Mouse (Mus musculus) cerebellum, adult 2 months (tissue): ENCODE data around the gene Tiam1. TPM values are rescaled to one million over a fixed set of nuclear protein-coding genes. Genes with fewer than 3 reads are reported as not detected.

Experiments used
- DNase-seq, 2 experiments: peaks; one replicate each; pipeline ENCODE4 v3.0.0; 2021
- H3K27ac ChIP-seq: fragments of 200-500 bp; 2 replicates; pipeline ENCODE4 v1.5.1; 2012; ENCODE audit warnings: low read length, control low read depth, inconsistent platforms; ENCODE audit not compliant: insufficient read depth
- H3K27me3 ChIP-seq: fragments of 200-500 bp; 2 replicates; pipeline ENCODE4 v1.6.1; 2012; ENCODE audit warnings: inconsistent platforms, mild to moderate bottlenecking, low read length, moderate library complexity; ENCODE audit not compliant: control insufficient read depth, insufficient read depth
- H3K4me1 ChIP-seq: fragments of 200-500 bp; 2 replicates; pipeline ENCODE4 v1.6.1; 2011; ENCODE audit warnings: low read length; ENCODE audit not compliant: control insufficient read depth, insufficient read depth
- H3K4me3 ChIP-seq: fragments of 200-500 bp; replicated peaks from 2 replicates; pipeline ENCODE3; 2011; ENCODE audit warnings: mild to moderate bottlenecking, low read depth, low read length, control low read depth; ENCODE audit not compliant: insufficient read depth
- CTCF ChIP-seq: fragments of 200-500 bp; IDR thresholded peaks from 2 replicates; pipeline ENCODE4 v1.5.1; 2011; ENCODE audit warnings: low read depth, mild to moderate bottlenecking, control low read depth, low read length, moderate library complexity, borderline replicate concordance; ENCODE audit not compliant: insufficient read depth
- POLR2A ChIP-seq: fragments of 200-500 bp; IDR thresholded peaks from 2 replicates; pipeline ENCODE4 v1.6.1; 2011; ENCODE audit warnings: low read length, control low read depth, borderline replicate concordance; ENCODE audit not compliant: insufficient read depth
- WGBS: fragments of 180-500 bp; shearing (Covaris S2); methylation state at CpG from one replicate; pipeline ENCODE4 v1.1.7; 2018; 5-methylcytosine and 5-hydroxymethylcytosine counted together
- polyA plus RNA-seq: library from polyadenylated mRNA; depleted of rRNA; stranded (reverse); fragments of >200 nt; gene quantifications from 2 replicates; pipeline ENCODE4 v1.2.3, GENCODE M21; 2012

Gene Tiam1
- polyA plus RNA-seq, 1 experiment: 73.6 TPM

GRCm38 (mm10) chr16:90134351-90134750, 9.2 kb downstream of the Tiam1 start:
- Histone ChIP-seq H3K27me3 (no peaks in the 10 kb centered on the region), H3K4me3 (no peak overlapping the region), H3K27ac (no peak overlapping the region), H3K4me1 (no peaks in the 10 kb centered on the region; the same call in 1 of the 2 replicates)
- no peak for DNase-seq
- no peak for TF ChIP-seq POLR2A
- TF ChIP-seq CTCF: no peak
- WGBS: 88% methylated on average over 7 of the region's 7 CpGs

- TF ChIP-seq CTCF: no peak
- TF ChIP-seq POLR2A: no peak
- WGBS: 69% methylated on average over 7 of the region's 7 CpGs
- Histone ChIP-seq H3K4me3 (no peak overlapping the region), H3K4me1 (no peaks in the 10 kb centered on the region; the same call in 1 of the 2 replicates), H3K27me3 (no peaks in the 10 kb centered on the region), H3K27ac (no peak overlapping the region)
- DNase-seq: no peak
Measured at GRCm38 (mm10) chr16:90132816-90133215, 10.8 kb downstream of the Tiam1 start.

GRCm38 (mm10) chr16:90132331-90132730, 11.2 kb downstream of the Tiam1 start:
- H3K27ac ChIP-seq: no peak overlapping the region
- 54% methylated on average over 10 of the region's 10 CpGs for WGBS
- TF ChIP-seq POLR2A (no peak), CTCF (no peak)
- H3K4me1 ChIP-seq: no peaks in the 10 kb centered on the region; the same call in 1 of the 2 replicates
- H3K27me3 ChIP-seq: no peaks in the 10 kb centered on the region
- no peak overlapping the region for H3K4me3 ChIP-seq
- DNase-seq: no peak

GRCm38 (mm10) chr16:90128817-90129587, 14.6 kb downstream of the Tiam1 start:
- no peaks in the 10 kb centered on the region for H3K27me3 ChIP-seq
- no peak overlapping the region for H3K4me3 ChIP-seq
- no peak for TF ChIP-seq POLR2A
- no peak; the same call in 1 of the 2 replicates for TF ChIP-seq CTCF
- peaks cover 6% of the 10 kb centered on the region; the same call in 1 of the 2 replicates for H3K4me1 ChIP-seq
- DNase-seq: no peak
- WGBS: 64% methylated on average over 19 of the region's 19 CpGs
- no peak overlapping the region for H3K27ac ChIP-seq

- Histone ChIP-seq H3K27me3 (no peaks in the 10 kb centered on the region), H3K4me3 (no peak overlapping the region), H3K4me1 (peaks cover 6% of the 10 kb centered on the region; the same call in 1 of the 2 replicates), H3K27ac (no peak overlapping the region)
- TF ChIP-seq CTCF (no peak), POLR2A (no peak)
- DNase-seq: no peak
- WGBS: 76% methylated on average over 8 of the region's 8 CpGs
Measured at GRCm38 (mm10) chr16:90128361-90128760, 15.2 kb downstream of the Tiam1 start.

- WGBS: 73% methylated on average over 21 of the region's 21 CpGs
- TF ChIP-seq POLR2A (no peak), CTCF (no peak)
- Histone ChIP-seq H3K27ac (no peak overlapping the region), H3K27me3 (no peaks in the 10 kb centered on the region), H3K4me3 (no peak overlapping the region), H3K4me1 (peaks cover 30% of the 10 kb centered on the region)
- DNase-seq: no peak
Measured at GRCm38 (mm10) chr16:90125318-90126314, 18.0 kb downstream of the Tiam1 start.

GRCm38 (mm10) chr16:90123091-90123490, 20.5 kb downstream of the Tiam1 start:
- Histone ChIP-seq H3K27ac (no peak overlapping the region), H3K27me3 (no peaks in the 10 kb centered on the region), H3K4me3 (no peak overlapping the region), H3K4me1 (peaks cover 30% of the 10 kb centered on the region)
- peak in 1 of 2 experiments; percentile 39 for DNase-seq
- no peak for TF ChIP-seq POLR2A
- no peak for TF ChIP-seq CTCF
- 55% methylated on average over 6 of the region's 6 CpGs for WGBS

- Histone ChIP-seq H3K27ac (0 out of 2 replicates have a peak overlapping the region, but pooled peaks have one; percentile 10), H3K4me1 (peaks cover 30% of the 10 kb centered on the region), H3K4me3 (no peak overlapping the region), H3K27me3 (no peaks in the 10 kb centered on the region)
- peak in 1 of 2 experiments; percentile 32 for DNase-seq
- 79% methylated on average over 9 of the region's 9 CpGs for WGBS
- TF ChIP-seq POLR2A (no peak), CTCF (no peak)
Measured at GRCm38 (mm10) chr16:90122439-90122838, 21.1 kb downstream of the Tiam1 start.
